Mouse (Mus musculus): ENCODE data around the gene Glis2. TPM values are rescaled to one million over a fixed set of nuclear protein-coding genes. Genes with fewer than 3 reads are reported as not detected.

Glis2 gene
- total RNA-seq, 2 experiments from 2014 or later: 2.8 TPM; not detected in 1

- no peak for ATAC-seq (replicated peaks; ENCODE audit: poor library complexity, severe bottlenecking)
These were observed 60.2 kb downstream of the Glis2 start for GRCm38 (mm10) chr16:4654706-4655105.

- no peak for ATAC-seq (replicated peaks; ENCODE audit: poor library complexity, severe bottlenecking)
These were observed 60.8 kb downstream of the Glis2 start for GRCm38 (mm10) chr16:4655251-4655734.

- no peak for ATAC-seq (replicated peaks; ENCODE audit: poor library complexity, severe bottlenecking)
These were observed 61.5 kb downstream of the Glis2 start for GRCm38 (mm10) chr16:4655764-4656570.

- no peak for ATAC-seq (replicated peaks; ENCODE audit: poor library complexity, severe bottlenecking)
These were observed 62.1 kb downstream of the Glis2 start for GRCm38 (mm10) chr16:4656571-4657081.

DNA sequence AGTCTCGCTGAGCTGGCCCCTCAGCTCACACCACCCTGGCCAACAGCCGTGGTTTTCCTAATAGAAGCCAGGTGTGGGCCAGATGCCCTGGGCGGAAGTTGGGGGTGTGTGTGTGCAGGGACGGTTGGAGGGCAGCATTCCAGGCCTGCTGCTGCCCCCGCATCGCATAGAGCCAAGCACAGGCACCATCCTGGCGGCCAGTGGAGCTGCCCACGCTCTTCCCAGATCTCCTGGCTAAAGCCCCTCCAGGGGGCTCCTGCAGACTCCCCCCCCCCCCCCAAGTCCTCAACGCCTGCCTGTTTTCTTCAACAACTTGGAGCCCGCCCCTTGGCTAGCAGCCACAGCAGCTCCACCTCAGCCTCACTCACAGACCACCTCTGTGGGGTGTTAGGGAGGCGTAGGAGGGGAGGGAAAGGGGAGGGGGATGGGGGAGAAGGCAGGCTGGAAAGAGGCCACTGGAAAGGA is 64.3 kb downstream of the Glis2 start:
- ATAC-seq (replicated peaks; ENCODE audit: poor library complexity, severe bottlenecking): 0 out of 2 replicates have a peak, but pooled peaks have one; percentile 26

GRCm38 (mm10) chr16:4659326-4659725 is 64.8 kb downstream of the Glis2 start:
- ATAC-seq (replicated peaks; ENCODE audit: poor library complexity, severe bottlenecking): no peak

DNA sequence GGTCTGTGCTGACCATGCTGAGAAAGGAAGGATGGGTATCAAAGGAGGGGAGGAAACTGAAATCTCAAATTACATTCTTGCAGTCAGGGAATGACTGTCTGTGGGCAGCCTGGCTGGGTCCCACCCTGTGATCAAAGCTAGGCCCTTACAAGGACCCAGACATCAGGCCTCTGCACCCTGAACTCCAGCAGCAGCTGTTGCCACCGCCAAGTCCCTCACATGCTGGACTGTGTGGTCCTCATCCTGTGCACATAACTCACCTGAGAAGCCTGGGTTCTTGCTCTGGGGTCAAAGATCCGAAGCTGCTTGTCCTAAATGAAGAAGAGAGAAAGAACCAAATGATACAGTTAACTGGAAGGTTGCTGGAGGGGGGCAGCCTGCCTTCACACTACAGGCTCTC is 67.1 kb downstream of the Glis2 start:
- no peak for ATAC-seq (replicated peaks; ENCODE audit: poor library complexity, severe bottlenecking)

DNA sequence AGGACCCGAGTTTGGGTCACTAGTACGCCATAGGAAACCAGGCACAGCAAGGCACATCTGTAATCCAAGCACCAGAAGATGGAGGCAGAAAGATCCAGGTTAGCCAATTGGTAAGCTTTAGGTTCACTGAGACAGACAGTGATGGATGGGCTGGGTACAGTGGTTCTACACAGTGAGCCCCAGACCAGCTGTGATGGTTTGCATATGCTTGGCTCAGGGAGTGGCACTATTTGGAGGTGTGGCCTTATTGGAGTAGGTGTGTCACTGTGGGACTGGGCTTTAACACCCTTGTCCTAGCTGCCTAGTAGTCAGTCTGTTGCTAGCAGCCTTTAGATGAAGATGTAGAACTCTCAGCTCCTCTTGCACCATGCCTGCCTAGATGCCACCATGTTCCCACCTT is 69.3 kb downstream of the Glis2 start:
- ATAC-seq (replicated peaks; ENCODE audit: poor library complexity, severe bottlenecking): no peak

GRCm38 (mm10) chr16:4665726-4666125 is 71.2 kb downstream of the Glis2 start:
- ATAC-seq (replicated peaks; ENCODE audit: poor library complexity, severe bottlenecking): no peak

- peak; percentile 86 for ATAC-seq (replicated peaks; ENCODE audit: poor library complexity, severe bottlenecking)
These were observed 72.8 kb downstream of the Glis2 start for GRCm38 (mm10) chr16:4667190-4667808.

DNA sequence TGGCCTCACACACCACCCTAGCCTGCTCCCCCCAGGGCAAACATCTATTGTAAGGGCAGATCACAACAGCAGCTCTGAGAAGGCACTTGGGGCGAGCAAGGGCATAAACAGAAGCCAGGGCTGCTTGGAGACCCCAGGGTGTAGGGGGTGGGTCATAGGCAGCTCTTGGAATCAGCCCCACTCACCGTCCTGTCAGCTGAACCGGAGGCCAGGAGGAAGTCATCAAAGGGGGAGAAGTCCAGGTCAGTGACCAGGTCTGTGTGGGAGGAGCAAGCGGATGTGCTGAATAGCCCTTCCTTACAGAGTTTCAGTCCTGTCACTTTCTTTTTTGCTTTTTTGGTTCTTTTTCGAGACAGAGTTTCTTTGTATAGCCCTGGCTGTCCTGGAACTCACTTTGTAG is 75.8 kb downstream of the Glis2 start:
- ATAC-seq (replicated peaks; ENCODE audit: poor library complexity, severe bottlenecking): no peak

GRCm38 (mm10) chr16:4674091-4674490 is 79.6 kb downstream of the Glis2 start:
- peak; percentile 85 for ATAC-seq (replicated peaks; ENCODE audit: poor library complexity, severe bottlenecking)

Other genes with a start within 250 kb of the Glis2 start
- 1.5 and 2.9 TPM in 2 replicates for gene Adcy9, start 174.2 kb upstream of the Glis2 start, total RNA-seq (2014; fragmentation: Nextera tagmentation)
- 2.5 and 4.7 TPM in 2 replicates for gene Adcy9, start 174.2 kb upstream of the Glis2 start, total RNA-seq (2017)
- 16.1 and 16.3 TPM in 2 replicates for gene Srl, start 52.9 kb upstream of the Glis2 start, total RNA-seq (2014; fragmentation: Nextera tagmentation)
- gene Srl, start 52.9 kb upstream of the Glis2 start, total RNA-seq (2017): 8.2 and 29.9 TPM in 2 replicates
- gene Tfap4, start 34.9 kb upstream of the Glis2 start, total RNA-seq (2014; fragmentation: Nextera tagmentation): 34.8 and 46.6 TPM in 2 replicates
- 36.4 and 47.6 TPM in 2 replicates for gene Tfap4, start 34.9 kb upstream of the Glis2 start, total RNA-seq (2017)
- gene Pam16, start 30.3 kb downstream of the Glis2 start, total RNA-seq (2014; fragmentation: Nextera tagmentation): 42.3 and 113 TPM in 2 replicates
- 45.2 and 50.0 TPM in 2 replicates for gene Pam16, start 30.3 kb downstream of the Glis2 start, total RNA-seq (2017)
- not detected in 2 replicates for gene Vasn, start 45.2 kb downstream of the Glis2 start, total RNA-seq (2014; fragmentation: Nextera tagmentation)
- gene Vasn, start 45.2 kb downstream of the Glis2 start, total RNA-seq (2017): 0.67 TPM in 1 of 2 replicates, not detected in the other
- 41.9 and 45.8 TPM in 2 replicates for gene Dnaja3, start 45.3 kb downstream of the Glis2 start, total RNA-seq (2014; fragmentation: Nextera tagmentation)
- gene Dnaja3, start 45.3 kb downstream of the Glis2 start, total RNA-seq (2017): 60.9 and 66.4 TPM in 2 replicates
- 115 and 187 TPM in 2 replicates for gene Coro7, start 85.1 kb downstream of the Glis2 start, total RNA-seq (2014; fragmentation: Nextera tagmentation)
- 39.8 and 58.1 TPM in 2 replicates for gene Coro7, start 85.1 kb downstream of the Glis2 start, total RNA-seq (2017)
- 50.8 and 61.6 TPM in 2 replicates for gene Nmral1, start 124.6 kb downstream of the Glis2 start, total RNA-seq (2014; fragmentation: Nextera tagmentation)
- gene Nmral1, start 124.6 kb downstream of the Glis2 start, total RNA-seq (2017): 75.7 and 82.9 TPM in 2 replicates
- 70.2 and 73.0 TPM in 2 replicates for gene Hmox2, start 131.6 kb downstream of the Glis2 start, total RNA-seq (2014; fragmentation: Nextera tagmentation)
- gene Hmox2, start 131.6 kb downstream of the Glis2 start, total RNA-seq (2017): 77.2 and 95.9 TPM in 2 replicates
- gene Cdip1, start 195.6 kb downstream of the Glis2 start, total RNA-seq (2014; fragmentation: Nextera tagmentation): 22.2 and 26.0 TPM in 2 replicates
- gene Cdip1, start 195.6 kb downstream of the Glis2 start, total RNA-seq (2017): 11.4 and 13.1 TPM in 2 replicates
- not detected in 2 replicates for gene 4930562C15Rik, start 240.7 kb downstream of the Glis2 start, total RNA-seq (2014; fragmentation: Nextera tagmentation)
- 0.65 TPM in 1 of 2 replicates, not detected in the other for gene 4930562C15Rik, start 240.7 kb downstream of the Glis2 start, total RNA-seq (2017)